Mouse (Mus musculus): Measurements from ENCODE around the gene Btnl10.

GRCm38 (mm10) chr11:58930254-58930653, 12.5 kb downstream of the Btnl10 start:
- TF ChIP-seq CTCF (IDR thresholded peaks at IDR 0.05; ENCODE audit: borderline replicate concordance, extremely low read depth, insufficient read depth, insufficient read length) (no peak), POLR2A (IDR thresholded peaks at IDR 0.05; ENCODE audit: borderline replicate concordance, extremely low read depth, insufficient read depth, insufficient read length, poor library complexity, severe bottlenecking) (no peak)
